Mouse (Mus musculus): ENCODE measurements around the gene Clcnka.

- no peak for TF ChIP-seq CTCF (IDR thresholded peaks at IDR 0.05; ENCODE audit: borderline replicate concordance, insufficient read depth, low read length)
- TF ChIP-seq POLR2A (IDR thresholded peaks at IDR 0.05; ENCODE audit: low read depth, low read length) = no peak
These were observed 13.0 kb upstream of the Clcnka start for GRCm38 (mm10) chr4:141411430-141411992.
